Mouse (Mus musculus) small intestine, adult 2 months (tissue): ENCODE data around the gene Ube2g2.

Experiments used
- CTCF ChIP-seq: fragments of 200-500 bp; IDR thresholded peaks from 2 replicates; pipeline ENCODE4 v1.5.1; 2012; ENCODE audit warnings: low read depth, mild to moderate bottlenecking, control low read depth, inconsistent platforms, low read length, moderate library complexity, mixed read lengths; ENCODE audit not compliant: insufficient replicate concordance, insufficient read length; ENCODE audit errors: extremely low read depth
- POLR2A ChIP-seq: fragments of 200-500 bp; IDR thresholded peaks from 2 replicates; pipeline ENCODE4 v1.6.1; 2012; ENCODE audit warnings: low read depth, mild to moderate bottlenecking, control low read depth, inconsistent platforms, low read length, moderate library complexity

DNA sequence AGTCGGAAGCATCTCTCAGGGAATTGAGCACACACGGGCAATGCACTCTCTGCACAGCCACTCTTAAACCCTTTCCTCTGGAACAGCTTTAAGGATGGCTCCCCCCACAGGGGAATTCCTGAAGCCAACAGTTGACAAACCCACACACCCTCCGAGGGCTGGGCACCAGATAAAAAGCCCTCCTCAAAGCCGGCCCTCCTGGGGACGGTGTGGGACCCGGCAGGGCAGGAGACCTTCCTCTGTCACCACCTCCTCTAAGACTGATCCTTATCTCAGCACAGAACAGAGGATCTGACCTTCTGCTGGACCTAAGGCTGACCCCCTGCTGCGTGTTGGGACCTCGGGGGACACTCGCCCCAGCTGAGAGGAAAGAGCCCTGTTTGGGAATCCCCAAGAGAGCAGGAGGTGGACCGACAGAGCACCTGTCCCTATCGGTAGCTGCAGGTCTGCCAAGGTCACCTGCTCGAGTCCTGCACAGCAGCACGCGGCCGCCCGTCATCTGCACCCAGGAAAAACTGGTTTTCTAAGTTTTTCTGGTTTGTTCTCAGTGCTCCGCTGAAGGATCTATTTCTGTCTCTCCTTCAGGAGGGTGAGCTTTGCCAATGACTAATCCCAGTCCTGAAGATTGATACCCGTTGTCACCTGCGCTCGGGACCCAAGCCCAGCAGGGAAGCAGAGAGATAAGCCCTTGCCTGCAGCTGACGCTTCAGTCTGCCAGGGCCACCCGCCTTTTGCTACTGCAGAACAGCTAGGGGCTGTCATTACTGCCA lies 64.0 kb downstream of the Ube2g2 start, which contains the start of gene Tspear:
- TF ChIP-seq POLR2A (no peak), CTCF (no peak)
